Mouse (Mus musculus) midbrain, embryonic 15.5 days (tissue): ENCODE measurements at regions not wholly inside any gene's neighbourhood (a gene's known extent, or its start where the extent isn't known, plus 50 kb on each side); places are given as distances from the start of the nearest gene placed in this dataset.

ENCODE experiments used
- ATAC-seq: fragments of 200-750 bp; cut with Nextera tagmentation; replicated peaks from 2 replicates; pipeline ENCODE4 v1.8.0; 2017; ENCODE audit warnings: moderate TSS enrichment
- H3K27ac ChIP-seq: fragments of 300-500 bp; sonication (generic); 2 replicates; pipeline ENCODE4 v1.5.1; 2015; ENCODE audit warnings: mild to moderate bottlenecking, inconsistent platforms
- H3K27me3 ChIP-seq: fragments of 300-500 bp; sonication (generic); replicated peaks from 2 replicates; pipeline ENCODE4 v1.6.1; 2015; ENCODE audit warnings: inconsistent platforms
- H3K36me3 ChIP-seq: fragments of 300-500 bp; sonication (generic); replicated peaks from 2 replicates; pipeline ENCODE4 v1.6.1; 2015; ENCODE audit warnings: inconsistent platforms
- H3K4me1 ChIP-seq: fragments of 300-500 bp; sonication (generic); 2 replicates; pipeline ENCODE4 v1.6.1; 2015; ENCODE audit warnings: inconsistent platforms
- H3K4me2 ChIP-seq: fragments of 300-500 bp; sonication (generic); 2 replicates; pipeline ENCODE4 v1.6.1; 2015; ENCODE audit warnings: inconsistent platforms, mild to moderate bottlenecking, moderate library complexity
- H3K4me3 ChIP-seq: fragments of 300-500 bp; sonication (generic); 2 replicates; pipeline ENCODE4 v1.5.1; 2015; ENCODE audit warnings: mild to moderate bottlenecking, inconsistent platforms
- H3K9ac ChIP-seq: fragments of 300-500 bp; sonication (generic); 2 replicates; pipeline ENCODE4 v1.6.1; 2015; ENCODE audit warnings: mild to moderate bottlenecking, inconsistent platforms
- H3K9me3 ChIP-seq: fragments of 300-500 bp; sonication (generic); 2 replicates; pipeline ENCODE4 v1.6.1; 2016; ENCODE audit warnings: inconsistent platforms
- WGBS: fragments of 180-500 bp; shearing (Covaris S2); methylation state at CpG from one replicate; pipeline ENCODE4 v1.1.7; 2015; ENCODE audit warnings: mixed read lengths; 5-methylcytosine and 5-hydroxymethylcytosine counted together

- no peak overlapping the region for H3K9ac ChIP-seq
- H3K36me3 ChIP-seq: no peaks in the 10 kb centered on the region
- H3K9me3 ChIP-seq: no peaks in the 10 kb centered on the region
- ATAC-seq: no peak
- no peaks in the 10 kb centered on the region for H3K4me1 ChIP-seq
- no peak overlapping the region for H3K27ac ChIP-seq
- H3K4me2 ChIP-seq: no peak overlapping the region
- no peaks in the 10 kb centered on the region for H3K27me3 ChIP-seq
- 77% methylated on average over 4 of the region's 4 CpGs for WGBS
- no peak overlapping the region for H3K4me3 ChIP-seq
Measured at GRCm38 (mm10) chr10:17589136-17589535, 133.9 kb upstream of the Cited2 start.

GRCm38 (mm10) chr10:17590195-17590594 lies 132.8 kb upstream of the Cited2 start:
- no peaks in the 10 kb centered on the region for H3K9me3 ChIP-seq
- WGBS: 100% methylated on average over 1 of the region's 1 CpGs
- no peak overlapping the region for H3K27ac ChIP-seq
- no peak overlapping the region for H3K9ac ChIP-seq
- no peak overlapping the region for H3K4me3 ChIP-seq
- H3K36me3 ChIP-seq: no peaks in the 10 kb centered on the region
- no peaks in the 10 kb centered on the region for H3K4me1 ChIP-seq
- no peaks in the 10 kb centered on the region for H3K27me3 ChIP-seq
- no peak for ATAC-seq
- no peak overlapping the region for H3K4me2 ChIP-seq

DNA sequence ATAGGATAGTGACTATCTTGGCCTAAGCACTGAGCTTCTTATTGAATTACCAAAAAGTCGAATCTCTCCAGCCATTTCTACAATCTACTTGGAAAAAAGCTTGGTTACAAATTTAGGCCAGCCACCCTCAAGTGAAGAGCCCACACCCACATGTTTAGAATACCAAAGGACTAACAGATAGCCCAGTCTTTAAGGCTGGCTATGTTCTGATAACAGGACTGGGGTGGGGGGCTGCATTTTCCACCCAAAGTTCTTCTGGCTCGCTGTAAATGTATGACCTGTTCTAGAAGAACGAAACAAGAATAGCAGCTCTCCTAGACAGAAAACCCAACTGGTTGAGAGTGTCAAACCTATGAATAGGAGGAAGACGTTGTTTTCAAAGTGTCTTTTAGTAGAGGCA lies 130.6 kb upstream of the Cited2 start:
- Histone ChIP-seq H3K36me3 (no peaks in the 10 kb centered on the region), H3K9me3 (no peaks in the 10 kb centered on the region), H3K4me2 (no peak overlapping the region), H3K9ac (no peak overlapping the region), H3K4me1 (no peaks in the 10 kb centered on the region), H3K27ac (no peak overlapping the region), H3K4me3 (no peak overlapping the region), H3K27me3 (no peaks in the 10 kb centered on the region)
- WGBS: 89% methylated on average over 4 of the region's 4 CpGs
- ATAC-seq: no peak

GRCm38 (mm10) chr10:17596126-17596525 lies 126.9 kb upstream of the Cited2 start:
- no peak overlapping the region for H3K27ac ChIP-seq
- H3K4me3 ChIP-seq: no peak overlapping the region
- no peak overlapping the region for H3K4me2 ChIP-seq
- no peak for ATAC-seq
- H3K4me1 ChIP-seq: no peaks in the 10 kb centered on the region
- 83% methylated on average over 1 of the region's 1 CpGs for WGBS
- no peaks in the 10 kb centered on the region for H3K9me3 ChIP-seq
- no peak overlapping the region for H3K9ac ChIP-seq
- H3K27me3 ChIP-seq: no peaks in the 10 kb centered on the region
- H3K36me3 ChIP-seq: no peaks in the 10 kb centered on the region

DNA sequence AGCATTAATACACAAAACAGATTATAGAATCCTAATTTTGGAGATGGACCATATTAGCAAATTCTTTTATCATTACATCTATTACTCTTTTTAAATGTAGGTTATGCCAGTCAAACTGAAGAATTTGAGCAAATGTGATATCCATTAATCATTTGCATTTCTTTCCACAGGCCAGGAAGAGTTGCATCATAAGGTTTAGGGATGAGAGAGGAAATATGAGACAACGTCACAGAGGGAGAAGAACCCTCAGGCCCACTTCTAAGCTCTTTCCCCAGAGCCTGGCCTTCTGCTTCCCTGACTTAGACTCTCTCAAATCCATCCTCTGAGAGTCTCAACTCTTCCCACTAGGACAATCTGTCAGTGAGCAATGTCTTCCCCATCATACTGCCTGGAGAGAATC lies 126.3 kb upstream of the Cited2 start:
- no peaks in the 10 kb centered on the region for H3K36me3 ChIP-seq
- H3K9me3 ChIP-seq: no peaks in the 10 kb centered on the region
- 74% methylated on average over 1 of the region's 1 CpGs for WGBS
- no peak overlapping the region for H3K27ac ChIP-seq
- no peak overlapping the region for H3K9ac ChIP-seq
- H3K4me2 ChIP-seq: no peak overlapping the region
- H3K4me3 ChIP-seq: no peak overlapping the region
- no peaks in the 10 kb centered on the region for H3K4me1 ChIP-seq
- H3K27me3 ChIP-seq: no peaks in the 10 kb centered on the region
- ATAC-seq: no peak

DNA sequence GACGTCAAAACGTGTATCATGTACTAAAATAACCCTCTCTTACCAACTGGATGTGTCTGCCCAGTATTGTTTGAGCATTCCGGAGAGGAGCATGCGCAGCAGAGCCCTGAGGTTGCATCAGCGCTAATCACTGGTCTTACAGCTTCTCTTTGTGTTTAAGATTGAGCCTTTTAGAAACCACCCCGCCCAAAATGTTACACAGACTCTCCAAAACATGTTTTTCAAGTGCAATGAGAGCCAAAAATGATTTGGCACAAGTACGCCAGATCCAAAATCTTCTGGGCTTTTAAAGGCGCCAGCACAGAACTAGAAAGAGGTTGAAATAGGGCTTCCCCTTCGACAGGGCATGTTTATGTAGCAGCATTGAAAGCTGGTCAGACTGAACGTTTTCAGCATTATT lies 123.8 kb upstream of the Cited2 start:
- Histone ChIP-seq H3K36me3 (no peaks in the 10 kb centered on the region), H3K27me3 (no peaks in the 10 kb centered on the region), H3K9ac (no peak overlapping the region), H3K27ac (no peak overlapping the region), H3K4me3 (no peak overlapping the region), H3K4me2 (no peak overlapping the region), H3K4me1 (no peaks in the 10 kb centered on the region), H3K9me3 (no peaks in the 10 kb centered on the region)
- 88% methylated on average over 10 of the region's 10 CpGs for WGBS
- ATAC-seq: no peak

GRCm38 (mm10) chr10:17599831-17600761 lies 122.9 kb upstream of the Cited2 start:
- WGBS: 41% methylated on average over 6 of the region's 6 CpGs
- H3K9ac ChIP-seq: no peak overlapping the region
- H3K4me1 ChIP-seq: no peaks in the 10 kb centered on the region
- H3K27me3 ChIP-seq: no peaks in the 10 kb centered on the region
- H3K9me3 ChIP-seq: no peaks in the 10 kb centered on the region
- no peaks in the 10 kb centered on the region for H3K36me3 ChIP-seq
- H3K4me3 ChIP-seq: no peak overlapping the region
- ATAC-seq: no peak
- H3K27ac ChIP-seq: no peak overlapping the region
- no peak overlapping the region for H3K4me2 ChIP-seq

GRCm38 (mm10) chr10:17600762-17601108 lies 122.3 kb upstream of the Cited2 start:
- Histone ChIP-seq H3K27ac (no peak overlapping the region), H3K9ac (no peak overlapping the region), H3K36me3 (no peaks in the 10 kb centered on the region), H3K4me1 (no peaks in the 10 kb centered on the region), H3K9me3 (no peaks in the 10 kb centered on the region), H3K27me3 (no peaks in the 10 kb centered on the region), H3K4me2 (no peak overlapping the region), H3K4me3 (no peak overlapping the region)
- no peak for ATAC-seq
- whole genome bisulfite sequencing: 66% methylated on average over 3 of the region's 3 CpGs

DNA sequence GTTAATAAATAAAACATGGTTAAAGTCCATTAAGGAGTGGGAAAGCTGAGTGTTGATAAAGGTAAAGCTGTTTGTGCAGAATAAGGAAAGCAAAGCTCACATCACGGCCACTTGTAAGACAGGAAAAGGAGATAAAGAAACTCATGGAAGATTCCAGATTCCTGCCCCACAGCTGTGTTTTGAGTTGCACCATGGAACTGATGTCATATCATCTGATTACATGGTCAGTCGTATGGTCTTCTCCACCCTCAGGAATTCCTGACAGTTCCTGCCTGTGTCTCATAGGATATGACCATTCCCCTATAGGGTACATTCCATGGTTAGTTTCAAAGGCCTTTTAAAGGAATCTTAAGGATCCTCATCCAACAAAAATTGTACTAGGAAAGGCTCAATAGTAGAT lies 120.6 kb upstream of the Cited2 start:
- Histone ChIP-seq H3K36me3 (no peaks in the 10 kb centered on the region), H3K27me3 (no peaks in the 10 kb centered on the region), H3K4me3 (no peak overlapping the region), H3K4me2 (no peak overlapping the region), H3K4me1 (no peaks in the 10 kb centered on the region), H3K9ac (no peak overlapping the region), H3K9me3 (no peaks in the 10 kb centered on the region), H3K27ac (no peak overlapping the region)
- WGBS: 85% methylated on average over 2 of the region's 2 CpGs
- ATAC-seq: no peak

- Histone ChIP-seq H3K27ac (no peak overlapping the region), H3K9ac (no peak overlapping the region), H3K9me3 (no peaks in the 10 kb centered on the region), H3K4me3 (no peak overlapping the region), H3K4me1 (no peaks in the 10 kb centered on the region), H3K27me3 (no peaks in the 10 kb centered on the region), H3K4me2 (no peak overlapping the region), H3K36me3 (no peaks in the 10 kb centered on the region)
- ATAC-seq: no peak
- WGBS: 79% methylated on average over 7 of the region's 7 CpGs
Measured at GRCm38 (mm10) chr10:17608220-17608619, 114.8 kb upstream of the Cited2 start.

- no peak overlapping the region for H3K4me2 ChIP-seq
- 88% methylated on average over 7 of the region's 7 CpGs for WGBS
- no peaks in the 10 kb centered on the region for H3K27me3 ChIP-seq
- no peak overlapping the region for H3K9ac ChIP-seq
- H3K27ac ChIP-seq: no peak overlapping the region
- no peak overlapping the region for H3K4me3 ChIP-seq
- no peaks in the 10 kb centered on the region for H3K36me3 ChIP-seq
- no peaks in the 10 kb centered on the region for H3K4me1 ChIP-seq
- ATAC-seq: no peak
- no peaks in the 10 kb centered on the region for H3K9me3 ChIP-seq
Measured at GRCm38 (mm10) chr10:17610592-17610991, 112.4 kb upstream of the Cited2 start.

DNA sequence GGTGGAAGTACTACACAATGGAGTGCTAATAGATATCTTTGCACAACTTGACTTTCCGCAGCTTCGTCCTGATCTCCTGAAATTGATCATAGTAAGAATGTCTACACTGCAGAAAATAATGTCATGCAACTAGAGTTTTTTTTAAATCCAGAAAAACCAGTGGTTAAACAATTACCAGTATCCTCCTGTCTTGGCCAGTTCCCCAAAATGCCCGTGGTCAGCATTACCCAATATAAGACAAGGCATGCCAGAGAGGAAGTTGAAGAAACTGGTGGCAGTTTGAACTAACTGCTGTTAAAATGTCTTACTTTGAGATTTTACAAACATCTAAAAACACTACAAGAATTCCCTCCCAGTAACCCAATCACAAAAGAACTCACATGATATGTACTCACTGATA lies 109.7 kb upstream of the Cited2 start:
- Histone ChIP-seq H3K9ac (no peak overlapping the region), H3K4me2 (no peak overlapping the region), H3K9me3 (no peaks in the 10 kb centered on the region), H3K27me3 (no peaks in the 10 kb centered on the region), H3K36me3 (no peaks in the 10 kb centered on the region), H3K27ac (no peak overlapping the region), H3K4me1 (no peaks in the 10 kb centered on the region), H3K4me3 (no peak overlapping the region)
- ATAC-seq: no peak
- WGBS: 98% methylated on average over 3 of the region's 3 CpGs

- ATAC-seq: no peak
- H3K9ac ChIP-seq: no peak overlapping the region
- no peaks in the 10 kb centered on the region for H3K36me3 ChIP-seq
- 89% methylated on average over 1 of the region's 1 CpGs for WGBS
- no peak overlapping the region for H3K4me3 ChIP-seq
- H3K27ac ChIP-seq: no peak overlapping the region
- H3K27me3 ChIP-seq: no peaks in the 10 kb centered on the region
- H3K4me2 ChIP-seq: no peak overlapping the region
- H3K9me3 ChIP-seq: no peaks in the 10 kb centered on the region
- no peaks in the 10 kb centered on the region for H3K4me1 ChIP-seq
Measured at GRCm38 (mm10) chr10:17618024-17618423, 105.0 kb upstream of the Cited2 start.
